Mouse (Mus musculus) bone marrow macrophage, adult 2 months (primary cell): ENCODE measurements around the gene Olfr1357.

Experiments
- CTCF ChIP-seq: IDR thresholded peaks from 2 replicates; pipeline ENCODE4 v1.5.1; 2012; ENCODE audit warnings: low read depth, mild to moderate bottlenecking, low read length, moderate library complexity
- POLR2A ChIP-seq: IDR thresholded peaks from 2 replicates; pipeline ENCODE4 v1.6.1; 2012; ENCODE audit warnings: mild to moderate bottlenecking, low read depth, low read length, borderline replicate concordance

GRCm38 (mm10) chr10:78593736-78594135 is 24.1 kb downstream of the Olfr1357 start:
- no peak for TF ChIP-seq POLR2A
- no peak for TF ChIP-seq CTCF
